Comparison of ENCODE assay signal across 26 mouse cellular contexts in genomic region chr13:28466151-28466550, GRCm38 (mm10).
DNase-seq lines count a peak whose midpoint lies in the region; ATAC-seq and TF ChIP-seq lines count a peak whose summit lies in the region.
"Had no signal": no experiment of that assay in that cellular context is flagged by ENCODE, and none has a peak within 500 bp of the region (broad histone marks: within the 10 kb centered on the region; RNA-seq: fewer than 3 reads in every experiment).

No protein-coding gene starts in this region.

- no peak overlapping the region for H3K4me2 ChIP-seq in forebrain, embryonic 16.5 days (ENCODE audit: low read length)
- H3K4me2 ChIP-seq in forebrain, embryonic 11.5 days (ENCODE audit: low read depth, low read length, severe bottlenecking): no peak overlapping the region
- H3K4me2 ChIP-seq in liver, postnatal 0 days (ENCODE audit: low read depth, low read length): no peak overlapping the region
- H3K4me2 ChIP-seq: hindbrain, embryonic 13.5 days; liver, embryonic 15.5 days; lung, embryonic 15.5 days had no signal

- H3K4me1 ChIP-seq in forebrain, embryonic 16.5 days (replicated peaks; ENCODE audit: control insufficient read depth, insufficient read depth, low read length): peaks cover 3% of the 10 kb centered on the region; the same call in 1 of the 2 replicates
- no peaks in the 10 kb centered on the region for H3K4me1 ChIP-seq in forebrain, embryonic 11.5 days (replicated peaks; ENCODE audit: control insufficient read depth, insufficient read depth, low read length)
- H3K4me1 ChIP-seq in liver, adult 2 months (ENCODE audit: control insufficient read depth, insufficient read depth, low read length): no peaks in the 10 kb centered on the region
- H3K4me1 ChIP-seq in liver, postnatal 0 days (ENCODE audit: insufficient read depth): no peaks in the 10 kb centered on the region
- H3K4me1 ChIP-seq: heart, embryonic 10.5 days; hindbrain, embryonic 13.5 days; liver, embryonic 15.5 days; lung, embryonic 15.5 days; midbrain, embryonic 10.5 days had no signal

- peak; percentile 21 for DNase-seq in adrenal gland, postnatal 14 days
- DNase-seq in adrenal gland, adult 8-10 months: no peak
- no peak for DNase-seq in forebrain, embryonic 11.5 days (ENCODE audit: low spot score)
- peak; percentile 77 for DNase-seq in liver, adult 2 months (ENCODE audit: extremely low read depth, low read depth, low spot score)
- DNase-seq in liver, postnatal 0 days: no peak
- DNase-seq in adipocyte (ENCODE audit: low spot score): peak; percentile 74
- no peak for DNase-seq in spleen, postnatal 14 days (ENCODE audit: low spot score in 2 of 2)
- DNase-seq: adrenal gland, adult 2 months; cerebellum, adult 11-12 months; cerebellum, postnatal 36 days; gastrocnemius, postnatal 10 days; heart, postnatal 36 days; kidney, adult 9 months; kidney, postnatal 10 days; layer of hippocampus, postnatal 36 days; liver; right cerebral cortex, postnatal 25 days; thymus, postnatal 14 days had no signal

- no peaks in the 10 kb centered on the region for H3K36me3 ChIP-seq in forebrain, embryonic 16.5 days (ENCODE audit: control insufficient read depth, insufficient read depth)
- no peaks in the 10 kb centered on the region for H3K36me3 ChIP-seq in forebrain, embryonic 11.5 days (ENCODE audit: control insufficient read depth, insufficient read depth, low read length)
- H3K36me3 ChIP-seq in liver, adult 2 months (ENCODE audit: control insufficient read depth, insufficient read depth, low read length): no peaks in the 10 kb centered on the region
- no peaks in the 10 kb centered on the region for H3K36me3 ChIP-seq in liver, postnatal 0 days (replicated peaks; ENCODE audit: insufficient read depth, low read length)
- H3K36me3 ChIP-seq: heart, embryonic 10.5 days; hindbrain, embryonic 13.5 days; liver, embryonic 15.5 days; lung, embryonic 15.5 days had no signal

- no peaks in the 10 kb centered on the region for H3K9me3 ChIP-seq in forebrain, embryonic 16.5 days (ENCODE audit: control insufficient read depth, low read length)
- no peaks in the 10 kb centered on the region for H3K9me3 ChIP-seq in forebrain, embryonic 11.5 days (ENCODE audit: control insufficient read depth, low read length)
- H3K9me3 ChIP-seq in liver, postnatal 0 days (ENCODE audit: low read length): no peaks in the 10 kb centered on the region
- H3K9me3 ChIP-seq: heart, embryonic 10.5 days; hindbrain, embryonic 13.5 days; liver, embryonic 15.5 days; lung, embryonic 15.5 days; midbrain, embryonic 10.5 days had no signal

- TF ChIP-seq EP300 in liver, postnatal 0 days (IDR thresholded peaks at IDR 0.05; ENCODE audit: low read depth): no peak

- no peak overlapping the region for H3K4me3 ChIP-seq in forebrain, embryonic 16.5 days (replicated peaks; ENCODE audit: low read length)
- no peak overlapping the region for H3K4me3 ChIP-seq in forebrain, embryonic 11.5 days (ENCODE audit: low read depth, low read length)
- H3K4me3 ChIP-seq in liver, adult 2 months (ENCODE audit: insufficient read depth, low read depth, low read length): no peak overlapping the region
- no peak overlapping the region for H3K4me3 ChIP-seq in liver, postnatal 0 days (ENCODE audit: low read depth, low read length)
- H3K4me3 ChIP-seq: heart, embryonic 10.5 days; hindbrain, embryonic 13.5 days; liver, embryonic 15.5 days; lung, embryonic 15.5 days; midbrain, embryonic 10.5 days; myocyte had no signal

- TF ChIP-seq POLR2A in liver, adult 2 months (IDR thresholded peaks at IDR 0.05; ENCODE audit: extremely low read depth, insufficient read depth, low read length): no peak

- H3K79me2 ChIP-seq in liver, adult 2 months (ENCODE audit: control insufficient read depth, insufficient read depth, low read length): no peaks in the 10 kb centered on the region

- H3K27me3 ChIP-seq in forebrain, embryonic 16.5 days (replicated peaks; ENCODE audit: control insufficient read depth, insufficient read depth, low read length): no peaks in the 10 kb centered on the region
- no peaks in the 10 kb centered on the region for H3K27me3 ChIP-seq in forebrain, embryonic 11.5 days (ENCODE audit: control insufficient read depth, insufficient read depth, low read length)
- H3K27me3 ChIP-seq in liver, adult 2 months (ENCODE audit: control insufficient read depth, insufficient read depth, low read length): no peaks in the 10 kb centered on the region
- H3K27me3 ChIP-seq in liver, postnatal 0 days (ENCODE audit: insufficient read depth, low read length): no peaks in the 10 kb centered on the region
- H3K27me3 ChIP-seq: hindbrain, embryonic 13.5 days; liver, embryonic 15.5 days; lung, embryonic 15.5 days had no signal

- no peak overlapping the region for H3K9ac ChIP-seq in forebrain, embryonic 16.5 days (replicated peaks; ENCODE audit: low read depth, low read length)
- no peak overlapping the region for H3K9ac ChIP-seq in forebrain, embryonic 11.5 days (ENCODE audit: low read length)
- no peak overlapping the region for H3K9ac ChIP-seq in liver, adult 2 months (ENCODE audit: low read depth, low read length)
- no peak overlapping the region for H3K9ac ChIP-seq in liver, postnatal 0 days (replicated peaks)
- H3K9ac ChIP-seq: hindbrain, embryonic 13.5 days; liver, embryonic 15.5 days; lung, embryonic 15.5 days had no signal

- peak overlapping the region; percentile 70 for H3K27ac ChIP-seq in forebrain, embryonic 16.5 days (ENCODE audit: low read length)
- H3K27ac ChIP-seq in forebrain, embryonic 11.5 days (ENCODE audit: low read depth, low read length): no peak overlapping the region
- no peak overlapping the region for H3K27ac ChIP-seq in liver, adult 2 months (replicated peaks; ENCODE audit: insufficient read depth, low read depth, low read length)
- H3K27ac ChIP-seq in liver, postnatal 0 days (ENCODE audit: low read depth): no peak overlapping the region
- H3K27ac ChIP-seq: heart, embryonic 10.5 days; liver, embryonic 15.5 days; lung, embryonic 15.5 days; midbrain, embryonic 10.5 days had no signal

- no peak for ATAC-seq in forebrain, embryonic 16.5 days
- no peak for ATAC-seq in forebrain, embryonic 11.5 days (replicated peaks; ENCODE audit: low FRiP score)
- no peak for ATAC-seq in liver, postnatal 0 days
- ATAC-seq: intestine, postnatal 0 days had no signal

- 77% methylated on average over 2 of the region's 2 CpGs for WGBS in forebrain, embryonic 16.5 days
- 89% methylated on average over 2 of the region's 2 CpGs for WGBS in forebrain, embryonic 11.5 days
- 29% methylated on average over 2 of the region's 2 CpGs for WGBS in liver, adult 2 months
- 80% methylated on average over 2 of the region's 2 CpGs for WGBS in liver, postnatal 0 days (ENCODE audit: insufficient replicate concordance)

- TF ChIP-seq CTCF in liver, adult 2 months (IDR thresholded peaks at IDR 0.05; ENCODE audit: low read depth, low read length): no peak
- TF ChIP-seq CTCF in liver, postnatal 0 days (IDR thresholded peaks at IDR 0.05; ENCODE audit: low read depth): no peak

Comparison
In these comparisons a context has a peak if more than half of its experiments do, and no peak if none do; other contexts are left out.
1. DNase-seq: peak in adrenal gland, postnatal 14 days (single experiment), liver, adult 2 months (single experiment) and adipocyte (single experiment); none in adrenal gland, adult 8-10 months (single experiment), forebrain, embryonic 11.5 days (single experiment), liver, postnatal 0 days (single experiment) and spleen, postnatal 14 days (0 of 2).